Mouse (Mus musculus) cerebellum, adult 2 months (tissue): ENCODE results near the gene Cyb561d1.

Experiments
- CTCF ChIP-seq: fragments of 200-500 bp; IDR thresholded peaks from 2 replicates; pipeline ENCODE4 v1.5.1; 2011; ENCODE audit warnings: low read depth, mild to moderate bottlenecking, control low read depth, low read length, moderate library complexity, borderline replicate concordance; ENCODE audit not compliant: insufficient read depth
- POLR2A ChIP-seq: fragments of 200-500 bp; IDR thresholded peaks from 2 replicates; pipeline ENCODE4 v1.6.1; 2011; ENCODE audit warnings: low read length, control low read depth, borderline replicate concordance; ENCODE audit not compliant: insufficient read depth

DNA sequence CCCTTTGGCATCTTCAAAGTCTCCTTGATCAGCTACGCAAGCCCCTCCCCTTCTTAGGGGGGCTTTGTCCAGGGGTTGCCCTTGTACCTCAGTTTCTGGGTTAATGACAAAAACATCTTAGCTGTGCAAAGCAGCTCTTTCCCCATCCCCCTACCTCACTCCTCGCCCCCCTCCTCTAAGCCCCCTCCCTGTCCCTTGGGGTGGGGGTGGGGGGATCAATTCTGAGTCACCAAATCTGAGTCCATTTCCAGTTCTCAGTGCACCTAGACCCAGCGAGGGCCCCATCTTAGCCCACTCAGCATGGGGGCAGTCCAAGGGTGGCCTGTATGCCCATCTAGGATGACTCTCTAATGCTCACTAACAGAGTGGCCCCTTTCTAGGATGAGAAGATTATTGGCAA, 8.0 kb upstream of the Cyb561d1 start:
- TF ChIP-seq CTCF, result no peak
- TF ChIP-seq POLR2A, result no peak
